Mouse (Mus musculus) spleen, adult 2 months (tissue): ENCODE measurements at regions not wholly inside any gene's neighbourhood (a gene's known extent, or its start where the extent isn't known, plus 50 kb on each side); places are given as distances from the start of the nearest gene placed in this dataset.

ENCODE experiments used
- CTCF ChIP-seq: fragments of 200-500 bp; IDR thresholded peaks from 2 replicates; pipeline ENCODE4 v1.5.1; 2011; ENCODE audit warnings: mild to moderate bottlenecking, inconsistent platforms; ENCODE audit not compliant: insufficient read depth, insufficient read length, insufficient replicate concordance; ENCODE audit errors: extremely low read depth
- POLR2A ChIP-seq: fragments of 200-500 bp; IDR thresholded peaks from 2 replicates; pipeline ENCODE4 v1.6.1; 2011; ENCODE audit warnings: low read depth, low read length, inconsistent platforms

GRCm38 (mm10) chr16:53342153-53342552 is 888.3 kb upstream of the Alcam start:
- no peak for TF ChIP-seq CTCF
- TF ChIP-seq POLR2A, result no peak
